Mouse (Mus musculus): ENCODE data around the gene Wdr25.

Gene Wdr25

DNA sequence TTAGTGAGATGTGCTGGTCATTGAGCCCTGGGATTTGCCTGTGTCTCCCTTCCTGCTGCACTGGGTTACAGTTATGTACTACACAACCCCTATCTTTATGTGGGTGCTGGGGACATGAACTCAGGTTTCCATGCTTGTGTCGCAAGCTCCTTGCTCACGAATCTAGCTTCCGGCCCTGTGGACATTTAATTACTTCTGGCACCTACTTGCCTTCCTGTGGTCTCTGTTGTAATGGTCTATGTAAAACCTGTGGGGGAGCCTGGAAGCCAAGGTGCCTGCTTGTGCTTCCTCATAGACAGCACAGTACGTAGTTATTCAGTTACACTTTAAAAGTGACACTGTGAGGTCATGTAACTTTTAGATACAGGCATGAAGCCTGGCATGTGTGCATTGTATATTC lies 44.1 kb downstream of the Wdr25 start:
- no peak for DNase-seq (ENCODE audit: low read depth, low spot score)

DNA sequence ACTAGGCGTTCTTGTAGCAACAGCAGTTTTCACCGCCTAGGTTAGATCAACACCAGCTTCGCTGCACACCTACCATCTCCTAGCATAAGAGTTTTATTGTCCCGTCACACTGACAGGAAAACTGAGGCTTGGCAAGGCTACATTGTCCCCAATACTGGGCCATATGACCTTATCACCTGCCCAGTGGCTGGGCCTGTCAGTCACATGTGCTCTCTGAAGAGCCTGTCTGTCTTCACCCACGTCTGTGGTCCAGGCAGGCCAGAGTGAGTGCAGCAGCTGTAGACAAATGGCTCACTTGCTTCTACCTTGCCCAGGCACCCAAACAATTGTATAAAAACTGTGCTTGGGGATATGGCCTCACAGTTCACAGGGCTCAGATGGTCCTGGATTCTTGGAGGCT lies 45.4 kb downstream of the Wdr25 start:
- DNase-seq (ENCODE audit: low read depth, low spot score) = no peak

DNA sequence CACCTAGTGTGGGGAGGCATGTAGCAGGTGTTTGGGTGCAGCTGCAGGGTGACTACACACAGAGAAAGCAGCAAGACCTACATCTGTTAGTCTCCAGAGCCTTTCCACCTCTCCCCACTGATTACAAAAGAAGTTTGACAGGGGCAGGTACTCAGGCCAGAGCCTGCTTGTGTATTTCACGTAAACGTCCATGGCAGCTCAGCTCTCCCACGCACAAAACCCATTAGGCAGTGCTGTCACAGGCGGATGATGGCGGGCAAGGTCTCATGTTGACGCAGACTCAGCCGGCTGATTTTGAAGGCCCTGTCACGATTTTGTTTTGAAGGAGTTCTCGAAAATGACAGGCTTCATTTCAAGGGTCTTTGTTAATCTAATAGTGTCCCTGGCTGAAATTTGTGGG lies 45.9 kb downstream of the Wdr25 start:
- no peak for DNase-seq (ENCODE audit: low read depth, low spot score)

DNA sequence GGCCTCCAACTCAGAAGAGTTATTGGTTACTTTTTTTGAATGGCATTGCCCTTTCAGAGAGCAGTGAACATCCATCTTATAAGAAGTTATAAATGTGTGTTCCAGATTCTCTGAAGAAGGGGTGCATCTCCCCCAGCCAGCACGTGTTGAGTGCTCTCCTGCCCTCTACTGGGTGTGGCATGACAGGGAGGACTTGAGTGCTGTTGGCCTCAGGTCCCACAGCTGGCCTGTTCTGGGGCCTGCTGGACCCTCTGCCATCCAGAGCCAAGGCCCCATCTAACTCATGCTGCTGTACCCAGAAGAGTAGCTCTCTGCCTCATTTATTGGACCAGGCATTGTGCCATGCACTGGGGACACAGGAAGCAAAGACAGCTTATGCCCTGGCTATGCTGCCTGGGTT lies 46.8 kb downstream of the Wdr25 start:
- no peak for DNase-seq (ENCODE audit: low read depth, low spot score)

DNA sequence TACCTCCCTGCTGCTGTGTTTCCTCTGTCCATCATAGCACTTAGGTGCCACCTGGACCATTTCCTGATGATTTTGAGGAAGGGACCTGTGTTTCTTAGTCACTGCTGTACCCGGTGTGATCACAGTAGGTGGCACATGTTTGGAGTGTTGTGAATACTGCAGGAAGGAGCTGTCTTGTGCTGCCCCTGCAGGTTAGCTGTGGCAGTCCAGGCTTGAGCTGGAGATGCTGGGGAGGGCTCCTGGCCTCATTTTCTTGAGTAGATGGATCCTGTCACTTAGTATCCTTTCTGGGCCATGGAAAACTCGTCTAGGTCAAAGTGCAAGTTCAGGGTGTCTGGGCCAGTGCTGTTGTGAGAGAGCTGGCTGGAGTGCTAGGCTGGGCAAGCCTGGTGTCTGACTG lies 47.9 kb downstream of the Wdr25 start:
- DNase-seq (ENCODE audit: low read depth, low spot score) = no peak

DNA sequence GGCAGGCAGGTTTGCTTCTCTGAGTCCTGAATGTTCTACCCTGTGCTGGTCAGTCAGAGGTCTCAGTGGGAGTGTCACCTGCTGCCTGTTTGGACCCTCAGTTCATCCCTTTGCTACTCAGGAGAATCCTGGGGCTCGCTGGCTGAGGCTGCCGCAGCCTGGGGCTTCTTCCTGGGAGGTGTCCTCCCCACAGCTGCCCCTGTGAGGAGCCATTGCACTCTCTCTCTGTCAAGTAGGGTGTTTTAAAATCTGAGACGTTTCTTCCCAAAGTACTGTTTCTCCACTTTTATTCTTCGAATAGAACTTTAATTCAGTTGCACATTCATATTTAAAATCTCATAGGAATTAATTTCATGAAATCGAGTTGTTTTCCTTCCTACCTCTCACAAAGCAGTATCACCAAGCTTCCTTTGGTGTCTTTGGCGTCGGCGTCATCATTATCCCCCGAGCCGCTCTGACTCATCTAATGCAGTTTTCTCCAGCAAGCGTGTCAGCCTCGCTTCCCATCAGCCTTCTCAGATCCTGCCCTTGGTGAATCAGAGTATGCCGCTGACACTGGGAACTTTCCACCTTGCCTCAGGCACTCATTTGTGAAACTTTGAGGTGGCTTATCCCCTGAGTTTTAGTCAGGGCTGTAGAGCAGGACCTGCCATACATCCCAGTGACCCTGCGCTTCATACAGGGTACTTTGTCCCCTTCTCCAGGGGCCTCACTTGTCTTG lies 48.9 kb downstream of the Wdr25 start:
- no peak for DNase-seq (ENCODE audit: low read depth, low spot score)

DNA sequence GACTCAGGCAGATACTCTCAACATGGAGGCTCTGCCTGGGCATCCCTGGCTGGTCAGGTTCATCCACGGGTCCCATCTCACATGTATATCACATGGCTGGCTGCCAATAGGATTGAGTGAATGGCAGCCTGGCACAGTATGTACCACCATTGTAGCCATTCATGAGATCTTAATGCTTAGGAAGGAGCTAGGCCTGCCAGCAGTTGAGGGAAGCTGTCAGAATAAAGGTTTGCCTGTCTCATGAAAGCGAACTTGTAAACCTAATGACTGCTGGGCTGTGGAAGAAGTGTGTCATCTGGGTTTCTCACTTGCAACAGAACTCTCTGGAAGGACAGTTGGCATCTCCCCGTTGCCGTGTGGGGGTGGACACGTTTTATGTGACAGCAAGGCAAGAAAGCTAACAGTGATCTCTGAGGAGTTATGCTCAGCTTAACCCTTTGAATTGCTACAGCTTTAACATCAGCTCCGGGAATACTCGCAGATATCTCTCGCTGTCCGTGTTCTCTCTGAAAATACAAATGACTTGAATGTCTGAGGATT lies 59.6 kb downstream of the Wdr25 start:
- DNase-seq (ENCODE audit: low read depth, low spot score) = no peak

DNA sequence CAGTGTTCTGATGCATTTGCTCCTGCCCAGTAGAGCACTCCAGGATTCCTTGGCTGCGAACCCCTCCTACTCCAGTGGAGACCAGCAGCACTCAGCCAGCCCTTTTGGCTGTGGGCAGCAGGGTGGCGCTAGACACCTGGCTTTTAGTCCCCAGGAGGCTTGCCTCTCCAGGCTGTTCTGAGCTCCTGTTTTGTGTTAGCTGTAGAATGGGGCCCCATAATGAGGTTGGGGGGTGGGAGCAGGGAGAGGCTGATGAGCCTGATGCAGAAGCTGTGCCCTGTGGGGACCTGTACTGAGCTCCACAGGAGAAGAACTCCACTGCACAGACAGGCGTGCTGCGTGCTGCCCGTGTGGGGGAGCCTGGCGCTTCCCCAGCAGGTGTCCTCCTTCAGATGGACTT lies 60.4 kb downstream of the Wdr25 start:
- DNase-seq (ENCODE audit: low read depth, low spot score) = no peak

DNA sequence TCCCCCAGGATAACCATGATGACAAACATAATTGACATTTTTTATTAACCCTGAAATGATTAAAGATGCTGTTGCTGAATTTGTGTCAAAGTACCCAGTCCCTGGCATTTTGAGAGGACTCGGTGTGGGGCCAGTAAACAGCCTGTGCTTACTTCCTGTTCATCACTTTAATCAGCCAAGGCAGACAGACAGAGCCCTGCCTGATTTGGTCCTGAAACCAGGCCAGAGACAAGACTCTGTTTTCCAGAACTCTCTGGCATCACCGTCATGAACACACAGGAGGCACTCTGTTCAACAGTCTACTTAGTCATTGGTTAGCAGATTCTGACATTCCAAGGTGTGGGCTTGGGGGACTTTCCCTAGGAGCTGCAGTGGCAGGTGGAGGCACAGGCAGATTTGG lies 61.0 kb downstream of the Wdr25 start:
- DNase-seq (ENCODE audit: low read depth, low spot score) = no peak

DNA sequence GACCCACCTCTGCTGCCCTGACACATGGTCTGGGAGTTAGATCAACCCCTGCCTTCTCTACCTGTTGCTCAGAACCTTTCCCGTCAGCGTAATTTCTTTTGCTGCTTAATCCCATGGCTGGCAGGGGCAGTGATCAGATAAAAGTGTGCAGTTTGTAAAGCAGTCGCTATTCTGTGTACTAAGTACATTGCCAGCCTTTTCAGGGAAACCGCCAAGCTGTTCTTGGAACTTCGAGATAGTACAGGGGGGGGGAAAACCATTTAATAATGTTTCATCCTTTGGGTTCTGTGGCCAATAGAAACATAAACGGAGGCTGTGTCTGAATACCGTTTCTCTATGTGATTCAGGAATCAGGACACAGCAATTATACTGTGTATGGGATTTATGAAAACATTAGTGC lies 65.1 kb downstream of the Wdr25 start:
- no peak for DNase-seq (ENCODE audit: low read depth, low spot score)

DNA sequence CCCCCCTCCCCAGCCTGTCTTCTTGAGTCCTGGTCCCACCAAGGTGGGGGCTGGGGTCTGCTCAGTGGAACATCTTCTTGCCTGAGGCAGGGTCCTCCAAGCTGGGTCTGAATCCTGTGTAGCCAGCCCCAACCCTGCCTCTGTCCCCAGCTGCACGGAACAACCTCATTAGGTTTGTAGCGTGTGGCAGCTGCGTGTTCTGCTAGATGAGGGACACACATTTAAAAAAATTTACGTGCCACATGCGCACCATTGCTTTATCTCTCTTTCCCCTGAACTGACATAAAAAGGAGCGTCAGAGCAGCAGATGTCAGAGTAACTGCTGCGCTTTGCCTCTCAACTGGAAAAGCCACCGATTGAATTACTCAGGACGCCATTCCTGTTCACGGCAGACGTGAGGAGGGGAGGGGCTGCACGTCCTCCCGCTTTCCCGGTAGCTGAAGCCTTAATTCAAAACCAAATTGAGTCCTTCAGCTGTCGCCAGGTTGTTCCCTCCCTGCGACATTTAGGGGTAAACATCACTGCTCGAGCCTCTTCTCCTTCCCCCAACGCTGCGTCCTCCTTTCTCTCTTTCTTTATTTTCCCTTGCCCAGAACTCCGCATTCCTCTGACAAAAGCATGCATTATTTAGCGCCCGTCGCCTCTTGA lies 65.7 kb downstream of the Wdr25 start:
- DNase-seq (ENCODE audit: low read depth, low spot score) = no peak

DNA sequence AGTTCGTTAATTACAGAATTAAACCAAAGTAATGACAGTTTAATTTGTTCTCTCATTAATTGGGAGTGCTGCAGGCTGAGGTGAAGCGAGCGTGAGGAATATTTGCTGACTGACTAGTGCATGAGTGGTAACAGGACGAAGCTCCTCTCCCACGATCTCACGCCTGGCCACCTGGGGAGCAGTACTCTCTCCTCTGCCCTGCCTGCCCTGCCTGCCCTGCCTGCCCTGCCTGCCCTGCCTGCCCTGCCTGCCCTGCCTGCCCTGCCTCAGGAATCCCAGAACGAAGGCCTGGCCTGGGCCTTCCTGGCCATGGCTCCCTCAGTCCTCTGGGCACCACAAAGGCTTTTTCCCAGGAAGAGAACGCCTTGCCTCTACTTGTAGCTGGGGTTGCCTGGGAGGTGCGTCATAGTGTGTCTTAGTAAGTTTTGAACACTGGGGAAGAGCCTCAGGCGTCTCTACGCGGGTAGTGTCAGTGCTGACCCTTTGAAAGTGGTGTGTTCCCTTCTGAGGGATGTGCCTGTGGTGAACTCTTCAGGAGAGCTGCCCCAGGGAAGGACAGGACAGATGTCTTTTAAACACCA lies 66.3 kb downstream of the Wdr25 start:
- DNase-seq (ENCODE audit: low read depth, low spot score) = no peak

DNA sequence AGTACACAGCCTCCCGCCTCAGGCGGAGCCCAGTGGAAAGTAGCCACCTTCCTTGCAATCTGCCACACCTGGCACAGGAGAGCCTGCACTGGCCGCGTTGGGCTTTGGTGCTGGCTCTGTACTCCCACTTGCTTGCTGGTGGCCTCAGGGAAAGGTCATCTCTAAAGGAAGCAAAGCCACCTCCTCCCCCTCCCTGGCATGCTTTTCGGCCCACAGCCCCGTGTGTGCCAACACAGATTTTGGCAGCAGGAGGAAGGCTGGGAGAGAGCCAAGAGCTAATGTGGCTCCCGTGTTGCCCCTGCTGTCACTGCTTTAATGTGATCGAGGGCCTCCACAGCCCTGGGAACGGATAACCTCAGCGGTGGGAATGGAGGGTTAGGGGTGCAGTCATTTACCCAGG lies 66.8 kb downstream of the Wdr25 start:
- no peak for DNase-seq (ENCODE audit: low read depth, low spot score)

DNA sequence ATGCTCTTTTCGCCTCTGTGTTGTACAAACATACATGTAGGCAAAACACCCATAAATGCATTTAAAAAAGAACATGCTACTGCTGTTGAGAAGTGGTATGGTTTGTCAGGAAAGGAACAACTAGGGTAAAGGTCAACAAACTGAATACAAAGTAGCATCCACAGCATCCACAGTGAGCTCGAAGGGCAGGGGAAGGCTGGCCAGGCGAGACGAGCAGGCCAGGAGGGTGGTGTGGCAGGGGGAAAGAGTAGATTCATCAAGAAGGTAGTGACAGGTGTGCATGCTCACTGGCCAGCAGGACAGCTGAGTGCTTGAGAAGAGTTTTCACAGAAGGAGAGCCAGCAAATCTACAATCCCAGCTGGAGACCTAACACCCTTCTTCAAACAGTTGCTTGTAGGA lies 74.2 kb downstream of the Wdr25 start:
- no peak for DNase-seq (ENCODE audit: low read depth, low spot score)

DNA sequence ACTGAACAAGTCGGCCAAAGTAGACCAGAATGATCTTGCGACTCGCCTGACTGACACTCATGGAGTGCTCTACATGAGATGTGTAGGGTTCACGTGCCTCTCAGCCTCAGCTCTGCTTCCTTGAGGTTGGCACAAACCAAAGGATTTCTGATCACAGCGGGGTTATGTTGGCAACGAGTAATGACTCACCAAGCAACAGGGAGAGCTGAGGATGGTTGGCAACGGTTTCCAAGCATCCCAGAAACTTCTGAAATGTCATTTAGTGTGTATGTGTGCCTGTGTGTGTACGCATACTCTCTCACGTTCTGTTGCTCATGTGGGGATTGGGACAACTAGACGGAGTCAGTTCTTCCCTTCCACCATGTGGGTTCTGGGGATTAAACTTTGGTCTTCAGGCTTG lies 74.6 kb downstream of the Wdr25 start:
- DNase-seq (ENCODE audit: low read depth, low spot score) = no peak

DNA sequence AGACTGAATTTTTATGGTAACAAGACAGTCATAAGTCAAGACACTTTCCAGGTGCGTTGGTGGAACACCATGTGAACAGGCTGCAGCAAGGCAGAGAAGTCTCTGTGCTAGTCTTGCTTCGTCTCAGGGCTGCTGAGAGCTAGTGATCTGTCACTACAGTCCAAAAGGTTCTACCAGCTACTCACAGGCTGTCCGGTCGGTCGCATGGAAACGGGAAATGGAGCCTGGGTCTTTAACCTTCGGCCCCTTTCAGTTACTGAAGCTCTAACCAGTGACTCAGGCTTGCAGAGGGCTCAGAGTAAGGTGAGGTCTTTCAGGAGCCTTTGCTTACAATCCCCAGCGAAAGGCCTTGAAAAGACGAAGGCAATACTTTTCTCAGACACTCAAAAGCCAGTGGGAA lies 78.0 kb downstream of the Wdr25 start:
- no peak for DNase-seq (ENCODE audit: low read depth, low spot score)

DNA sequence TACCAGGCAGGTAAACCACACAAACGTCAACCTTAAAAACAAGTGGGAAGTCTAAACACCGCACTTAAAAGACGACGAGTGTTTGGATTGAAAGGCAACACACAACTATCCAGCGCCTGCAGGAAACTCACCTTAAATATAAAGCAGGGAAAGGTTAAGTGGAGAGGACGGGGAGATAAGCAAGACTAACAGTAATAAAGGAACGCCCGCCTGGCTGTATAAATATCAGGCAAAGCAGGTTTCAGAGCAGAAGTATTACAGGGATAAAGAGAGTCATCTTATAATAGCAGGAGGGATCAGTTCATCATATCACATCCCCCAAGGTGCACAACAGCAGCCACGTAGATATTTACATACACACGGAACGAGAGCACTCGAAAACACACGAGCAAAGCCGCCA lies 78.8 kb downstream of the Wdr25 start:
- no peak for DNase-seq (ENCODE audit: low read depth, low spot score)

DNA sequence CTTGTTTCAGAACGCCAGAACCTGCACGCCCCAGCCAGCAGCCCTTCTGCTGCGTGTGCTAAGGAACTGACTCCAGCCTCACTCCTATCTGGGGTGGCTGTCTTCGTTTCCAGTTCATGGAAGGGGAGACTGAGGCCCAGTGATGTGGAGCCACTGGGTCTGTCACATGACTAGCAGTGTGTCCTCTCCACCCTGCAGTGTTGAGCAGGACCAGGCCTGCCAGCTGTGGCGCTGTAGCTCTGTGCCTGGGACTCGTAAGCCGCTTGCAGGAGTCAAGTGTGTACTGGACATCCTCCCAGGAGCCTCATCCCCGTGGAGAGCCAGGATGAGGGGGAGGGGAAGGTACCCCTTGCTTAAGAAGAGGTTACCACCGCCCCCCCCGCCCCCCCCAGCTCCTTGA lies 86.5 kb downstream of the Wdr25 start:
- no peak for DNase-seq (ENCODE audit: low read depth, low spot score)

DNA sequence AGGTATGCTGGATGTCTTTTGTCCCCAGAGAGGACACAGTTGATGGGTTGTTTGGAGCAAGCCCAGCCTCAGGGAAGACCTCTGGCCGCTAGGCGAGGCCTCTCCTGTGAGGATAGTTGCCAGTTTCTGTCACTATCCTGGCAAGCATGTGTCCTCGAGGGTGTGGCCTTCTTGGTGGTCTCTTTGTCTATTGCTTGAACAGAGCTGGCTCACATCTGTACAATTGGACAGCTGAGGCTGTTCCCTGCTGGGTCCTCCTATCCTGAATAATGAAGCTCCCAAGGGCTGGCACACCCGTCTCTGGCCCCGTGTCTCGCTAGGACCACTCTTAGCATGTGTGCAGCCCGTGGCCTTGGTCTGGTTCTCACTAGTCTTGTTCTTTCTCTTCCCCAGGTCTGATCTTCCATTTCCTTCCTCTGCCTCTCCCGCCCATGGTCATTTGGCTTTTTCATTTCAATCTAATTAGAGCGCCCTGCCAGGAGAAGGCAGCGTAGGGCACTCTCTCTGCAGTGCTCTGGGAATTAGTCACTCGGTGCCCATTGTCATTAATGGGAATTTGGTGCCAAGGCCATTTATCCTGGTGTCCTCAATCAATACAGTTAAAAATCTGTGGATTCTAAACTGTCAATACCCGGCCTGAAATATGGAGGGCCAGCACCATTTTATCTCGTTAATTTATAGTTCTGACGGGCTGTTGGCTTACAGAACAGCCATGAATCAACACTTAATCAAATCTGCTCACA lies 88.7 kb downstream of the Wdr25 start:
- no peak for DNase-seq (ENCODE audit: low read depth, low spot score)

DNA sequence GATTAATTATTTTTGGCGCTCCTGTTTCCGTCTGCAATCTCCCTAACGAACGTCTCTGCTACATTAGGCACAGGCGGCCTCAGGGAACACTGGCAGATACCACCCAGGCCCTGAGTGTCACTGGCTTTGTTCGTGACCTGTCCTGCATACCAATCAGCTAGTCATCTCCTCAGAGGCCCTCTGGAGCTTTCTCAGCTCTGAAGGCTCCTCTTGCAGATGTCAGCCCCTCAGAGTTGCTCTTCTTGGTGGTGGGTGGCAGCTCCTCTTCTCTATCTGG lies 89.2 kb downstream of the Wdr25 start:
- DNase-seq (ENCODE audit: low read depth, low spot score) = no peak

DNA sequence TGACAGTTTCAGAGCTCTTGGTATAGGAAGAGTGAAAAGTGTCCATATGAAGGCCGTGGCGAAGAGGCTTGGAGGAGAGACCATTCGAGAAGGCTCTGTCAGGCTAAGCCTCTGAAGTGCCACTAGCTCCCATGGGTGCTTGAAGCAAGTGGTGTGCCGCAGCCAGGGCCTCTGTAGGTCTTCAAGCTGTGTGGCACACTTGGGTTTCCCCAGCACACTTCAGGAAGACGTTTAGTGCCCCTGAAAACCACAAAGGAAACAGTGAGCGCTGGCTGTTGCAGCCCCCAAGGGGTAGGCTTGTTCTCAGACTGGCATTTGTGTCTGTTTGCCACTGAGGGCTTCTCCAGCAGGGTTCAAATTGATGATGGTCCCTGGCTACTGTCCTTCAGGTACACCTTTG lies 90.1 kb downstream of the Wdr25 start:
- DNase-seq (ENCODE audit: low read depth, low spot score) = no peak

DNA sequence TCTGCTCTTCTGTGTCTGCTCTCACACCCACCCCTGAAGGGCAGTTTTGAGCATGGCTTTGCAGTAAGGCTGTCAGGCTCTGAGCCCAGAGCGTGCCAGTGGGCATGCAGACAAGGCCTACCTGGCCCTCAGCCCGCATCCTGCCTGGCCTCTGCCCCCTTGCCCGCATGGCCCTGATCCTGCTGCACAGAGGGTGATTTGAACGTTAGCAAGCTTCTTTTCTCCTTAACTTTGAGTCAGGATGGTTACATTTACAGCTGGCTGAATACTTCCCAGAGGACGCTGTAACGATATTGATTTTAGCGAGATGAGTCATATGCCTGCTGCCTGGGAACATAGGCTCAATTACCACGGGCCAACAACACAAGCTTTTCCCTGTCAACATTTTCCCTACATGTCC lies 91.0 kb downstream of the Wdr25 start:
- DNase-seq (ENCODE audit: low read depth, low spot score) = no peak

DNA sequence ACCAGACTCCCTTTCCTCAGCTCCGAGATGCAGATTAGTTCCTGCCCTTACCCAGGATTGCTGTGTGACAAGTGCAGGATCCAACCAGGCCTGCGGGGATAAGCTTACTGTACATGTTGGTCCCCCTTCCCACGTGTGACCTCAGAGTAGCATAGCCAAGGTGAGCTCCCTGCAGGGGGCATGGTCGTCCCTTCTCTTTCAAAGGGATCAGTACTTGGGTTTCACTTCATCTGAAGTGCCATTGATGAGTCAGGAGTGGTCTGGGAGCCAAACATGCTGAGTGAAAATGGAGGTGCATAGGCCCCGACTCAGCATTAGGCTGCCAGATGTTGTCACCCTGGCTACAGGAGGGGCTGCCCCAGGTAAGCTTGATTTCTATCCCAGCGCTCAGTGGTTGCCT lies 91.6 kb downstream of the Wdr25 start:
- DNase-seq (ENCODE audit: low read depth, low spot score) = no peak
